Mouse (Mus musculus) left cerebral cortex, adult 11 months (tissue): Measurements from ENCODE around the gene Hmgb1.
A peak's percentile ranks its signal among the peaks of the same experiment; 100 is the strongest.

Experiments
- DNase-seq: peaks from one replicate; pipeline ENCODE4 v3.0.0; 2022; ENCODE audit warnings: low spot score

Gene Hmgb1

GRCm38 (mm10) chr5:149185806-149186205 lies 1.5 kb upstream of the Hmgb1 start:
- DNase-seq: no peak

- DNase-seq: no peak
These were observed 526 bp upstream of the Hmgb1 start for GRCm38 (mm10) chr5:149184844-149185186.

GRCm38 (mm10) chr5:149183721-149184103 lies 577 bp downstream of the Hmgb1 start:
- no peak for DNase-seq

- no peak for DNase-seq
These were observed 1.2 kb downstream of the Hmgb1 start for GRCm38 (mm10) chr5:149183122-149183521.

GRCm38 (mm10) chr5:149182186-149182870 lies 2.0 kb downstream of the Hmgb1 start:
- no peak for DNase-seq

GRCm38 (mm10) chr5:149179826-149180225 lies 4.5 kb downstream of the Hmgb1 start:
- no peak for DNase-seq

- DNase-seq: no peak
These were observed 6.2 kb downstream of the Hmgb1 start for GRCm38 (mm10) chr5:149178095-149178494.

- no peak for DNase-seq
These were observed 8.6 kb downstream of the Hmgb1 start for GRCm38 (mm10) chr5:149175736-149176135.

- no peak for DNase-seq
These were observed 9.8 kb downstream of the Hmgb1 start for GRCm38 (mm10) chr5:149174527-149174926.

GRCm38 (mm10) chr5:149172246-149172645 lies 12.0 kb downstream of the Hmgb1 start:
- no peak for DNase-seq

GRCm38 (mm10) chr5:149170841-149171588 lies 13.3 kb downstream of the Hmgb1 start:
- no peak for DNase-seq

- DNase-seq: peak; percentile 18
These were observed 15.5 kb downstream of the Hmgb1 start for GRCm38 (mm10) chr5:149168816-149169215.

GRCm38 (mm10) chr5:149168051-149168450 lies 16.2 kb downstream of the Hmgb1 start:
- DNase-seq: no peak

- no peak for DNase-seq
These were observed 18.3 kb downstream of the Hmgb1 start for GRCm38 (mm10) chr5:149166011-149166410.

- no peak for DNase-seq
These were observed 19.4 kb downstream of the Hmgb1 start for GRCm38 (mm10) chr5:149164881-149165280.

GRCm38 (mm10) chr5:149162890-149163289 lies 21.4 kb downstream of the Hmgb1 start:
- no peak for DNase-seq

GRCm38 (mm10) chr5:149160469-149160868 lies 23.8 kb downstream of the Hmgb1 start:
- no peak for DNase-seq

GRCm38 (mm10) chr5:149159021-149159420 lies 25.3 kb downstream of the Hmgb1 start:
- no peak for DNase-seq

GRCm38 (mm10) chr5:149156886-149157563 lies 27.3 kb downstream of the Hmgb1 start:
- DNase-seq: no peak

GRCm38 (mm10) chr5:149152774-149153155 lies 31.5 kb downstream of the Hmgb1 start:
- DNase-seq: no peak

- DNase-seq: no peak
These were observed 32.1 kb downstream of the Hmgb1 start for GRCm38 (mm10) chr5:149152063-149152773.

GRCm38 (mm10) chr5:149150882-149151281 lies 33.4 kb downstream of the Hmgb1 start:
- DNase-seq: no peak
